Mouse (Mus musculus): ENCODE measurements at regions not wholly inside any gene's neighbourhood (a gene's known extent, or its start where the extent isn't known, plus 50 kb on each side); places are given as distances from the start of the nearest gene placed in this dataset.
A peak's percentile ranks its signal among the peaks of the same experiment; 100 is the strongest.

DNA sequence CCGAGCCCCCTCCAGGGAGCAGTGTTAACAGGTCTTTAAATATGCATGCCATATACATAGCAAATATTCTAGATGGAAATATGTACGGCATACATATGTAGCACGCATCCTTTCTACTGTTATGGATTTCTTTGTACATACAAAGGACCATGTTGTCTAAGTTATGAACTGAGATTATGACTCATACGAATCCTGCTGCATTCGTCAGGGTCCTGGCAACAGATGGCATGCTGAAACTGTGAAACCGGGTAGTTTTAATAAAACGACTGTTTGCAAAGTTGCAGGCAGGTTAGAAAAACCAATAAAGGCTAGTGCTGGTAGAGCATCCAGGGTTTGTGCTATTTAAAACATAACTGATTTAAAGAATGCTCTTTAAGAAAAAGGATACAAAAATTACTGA lies 88.8 kb upstream of the Tlk1 start:
- peak; percentile 31 for DNase-seq (ENCODE audit: low spot score)

GRCm38 (mm10) chr2:70909401-70909800 lies 83.9 kb upstream of the Tlk1 start:
- DNase-seq (ENCODE audit: low spot score) = no peak

DNA sequence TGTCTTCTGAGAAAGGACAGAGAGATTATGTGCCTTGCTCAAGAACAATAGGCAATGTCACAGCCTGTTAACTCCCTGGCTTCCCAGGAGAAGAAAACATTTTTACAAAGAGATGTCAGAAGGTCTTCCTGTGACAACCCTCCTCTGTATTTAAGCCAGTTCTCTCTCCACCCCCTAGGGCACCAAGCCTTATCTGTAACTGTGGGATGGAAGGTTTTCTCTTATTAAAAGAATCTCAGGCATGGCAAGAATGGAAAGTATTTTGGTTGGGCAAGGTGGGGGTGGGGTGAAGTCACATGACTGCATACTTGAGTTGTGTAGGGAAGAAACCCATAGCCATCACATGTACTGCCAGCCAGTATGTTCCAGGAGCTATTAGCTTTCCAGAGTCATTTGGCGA lies 83.1 kb upstream of the Tlk1 start:
- DNase-seq (ENCODE audit: low spot score) = no peak

GRCm38 (mm10) chr2:70906216-70906615 lies 80.7 kb upstream of the Tlk1 start:
- DNase-seq (ENCODE audit: low spot score) = no peak

GRCm38 (mm10) chr2:70904429-70904828 lies 78.9 kb upstream of the Tlk1 start:
- DNase-seq (ENCODE audit: low spot score) = no peak

DNA sequence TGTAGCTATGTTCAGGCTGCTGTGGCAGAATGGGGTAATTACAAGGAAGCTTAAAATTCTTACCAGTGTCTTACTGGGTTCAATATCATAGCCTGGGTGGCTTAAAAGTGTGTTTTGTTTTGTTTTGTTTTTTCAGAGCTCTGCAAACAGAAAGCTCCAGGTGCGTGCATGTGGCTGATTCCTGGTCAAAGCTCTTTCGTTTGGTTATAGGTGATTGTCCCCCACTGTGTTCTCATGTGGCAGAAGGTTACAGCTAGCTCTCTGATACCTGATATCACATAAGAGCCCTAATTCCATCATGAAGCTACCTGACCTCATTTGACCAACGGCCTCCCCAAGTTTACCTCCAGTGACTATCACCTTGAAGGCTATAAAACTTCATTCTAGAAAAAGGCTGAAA lies 76.7 kb upstream of the Tlk1 start:
- DNase-seq (ENCODE audit: low spot score) = no peak

DNA sequence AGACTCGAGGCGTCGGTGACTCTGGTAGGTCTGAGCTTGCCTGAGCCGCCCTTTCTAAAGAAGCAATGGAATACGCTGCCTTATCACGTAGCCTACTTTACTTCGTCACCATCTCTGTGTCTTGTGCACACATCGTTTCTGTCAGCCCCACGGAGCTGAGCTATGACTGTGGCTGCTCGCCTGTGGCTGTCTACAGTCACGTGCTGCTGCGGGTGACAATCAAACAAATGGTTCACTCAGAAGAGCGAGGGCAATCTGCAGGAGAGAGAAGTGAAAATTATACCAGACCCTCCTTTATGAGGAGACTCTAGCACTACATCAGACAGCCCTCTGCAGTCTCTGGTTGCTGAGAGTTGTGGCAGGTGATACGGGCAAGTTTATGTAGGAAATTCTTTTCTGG lies 76.0 kb upstream of the Tlk1 start:
- DNase-seq (ENCODE audit: low spot score) = peak; percentile 17

DNA sequence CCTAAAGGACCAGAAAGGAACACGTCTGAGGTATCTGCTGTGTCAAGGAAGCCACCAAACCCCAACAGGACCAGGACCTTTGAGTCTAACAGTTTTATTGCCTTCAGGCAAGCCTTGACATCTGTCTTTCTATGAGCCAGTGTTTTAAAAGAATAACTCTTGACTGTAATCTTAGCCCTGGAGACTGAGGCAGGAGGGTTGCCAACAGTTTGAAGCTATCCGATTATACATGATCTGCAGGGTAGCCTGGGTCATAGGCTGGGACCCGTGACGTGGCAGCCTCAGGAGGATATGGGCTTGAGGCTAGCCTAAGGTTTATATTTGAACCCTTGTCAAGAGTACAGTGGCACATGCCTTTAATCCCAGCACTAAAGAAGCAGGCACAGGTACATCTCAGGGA lies 73.5 kb upstream of the Tlk1 start:
- DNase-seq (ENCODE audit: low spot score) = no peak

- no peak for DNase-seq (ENCODE audit: low spot score)
Measured at GRCm38 (mm10) chr2:70898396-70898795, 72.9 kb upstream of the Tlk1 start.

- DNase-seq (ENCODE audit: low spot score) = peak; percentile 18
Measured at GRCm38 (mm10) chr2:70897373-70897772, 71.8 kb upstream of the Tlk1 start.

- no peak for DNase-seq (ENCODE audit: low spot score)
Measured at GRCm38 (mm10) chr2:70889522-70890100, 64.1 kb upstream of the Tlk1 start.

- DNase-seq (ENCODE audit: low spot score) = no peak
Measured at GRCm38 (mm10) chr2:70888840-70889469, 63.4 kb upstream of the Tlk1 start.

- DNase-seq (ENCODE audit: low spot score) = peak; percentile 50
Measured at GRCm38 (mm10) chr2:70886831-70887230, 61.3 kb upstream of the Tlk1 start.

GRCm38 (mm10) chr2:70885674-70886073 lies 60.1 kb upstream of the Tlk1 start:
- no peak for DNase-seq (ENCODE audit: low spot score)

GRCm38 (mm10) chr2:70877333-70878080 lies 52.0 kb upstream of the Tlk1 start:
- DNase-seq (ENCODE audit: low spot score) = no peak

- DNase-seq (ENCODE audit: low spot score) = no peak
Measured at GRCm38 (mm10) chr2:70876251-70876650, 50.7 kb upstream of the Tlk1 start.

Data from layer of hippocampus, adult 11-12 months (tissue).